8 mouse cellular contexts compared by ENCODE assay signal in genomic region chr6:108876052-108876451, GRCm38 (mm10). TPM values are rescaled to one million over a fixed set of nuclear protein-coding genes. Genes with fewer than 3 reads are reported as not detected.
DNase-seq lines count a peak whose midpoint lies in the region; ATAC-seq and TF ChIP-seq lines count a peak whose summit lies in the region.

No protein-coding gene starts in this region.

- no peaks in the 10 kb centered on the region for H3K27me3 ChIP-seq in intestine, embryonic 15.5 days (replicated peaks)
- H3K27me3 ChIP-seq in intestine, postnatal 0 days (replicated peaks; ENCODE audit: control insufficient read depth, insufficient read depth, low read length): no peaks in the 10 kb centered on the region
- no peaks in the 10 kb centered on the region for H3K27me3 ChIP-seq in liver, postnatal 0 days (ENCODE audit: insufficient read depth, low read length)
- H3K27me3 ChIP-seq in thymus, adult 2 months (ENCODE audit: control insufficient read depth, insufficient read depth, low read length): no peaks in the 10 kb centered on the region

- no peak overlapping the region for H3K27ac ChIP-seq in intestine, embryonic 15.5 days
- H3K27ac ChIP-seq in intestine, postnatal 0 days (ENCODE audit: low read depth, low read length): no peak overlapping the region
- no peak overlapping the region for H3K27ac ChIP-seq in liver, postnatal 0 days (ENCODE audit: low read depth)
- no peak overlapping the region for H3K27ac ChIP-seq in thymus, adult 2 months (ENCODE audit: control insufficient read depth, insufficient read depth, low read length)

- H3K4me2 ChIP-seq in intestine, embryonic 15.5 days (replicated peaks): 0 out of 2 replicates have a peak overlapping the region, but pooled peaks have one; percentile 3
- no peak overlapping the region for H3K4me2 ChIP-seq in intestine, postnatal 0 days (replicated peaks; ENCODE audit: low read depth)
- peak overlapping the region; percentile 47; the same call in 1 of the 2 replicates for H3K4me2 ChIP-seq in liver, postnatal 0 days (ENCODE audit: low read depth, low read length)

- H3K4me3 ChIP-seq in intestine, embryonic 15.5 days (replicated peaks): no peak overlapping the region
- H3K4me3 ChIP-seq in intestine, postnatal 0 days (ENCODE audit: low read depth, low read length): no peak overlapping the region
- H3K4me3 ChIP-seq in liver, postnatal 0 days (ENCODE audit: low read depth, low read length): no peak overlapping the region
- H3K4me3 ChIP-seq in thymus, adult 2 months (ENCODE audit: control insufficient read depth, insufficient read depth, low read length): no peak overlapping the region

- peak; percentile 46 for DNase-seq in ZHBTc4 (ENCODE audit: low read depth, low spot score)
- DNase-seq in heart, postnatal 25 days (ENCODE audit: low spot score): peak; percentile 23
- DNase-seq in liver, postnatal 0 days: no peak
- DNase-seq in thymus, adult 2 months: peak; percentile 48
- no peak for DNase-seq in cerebellum, postnatal 4 days (ENCODE audit: low spot score in 2 of 2)
- no peak for DNase-seq in layer of hippocampus, adult 11-12 months (ENCODE audit: low spot score)

- H3K9ac ChIP-seq in intestine, embryonic 15.5 days: no peak overlapping the region
- H3K9ac ChIP-seq in intestine, postnatal 0 days (ENCODE audit: low read depth, low read length): no peak overlapping the region
- no peak overlapping the region for H3K9ac ChIP-seq in liver, postnatal 0 days (replicated peaks)

- intact Hi-C loops in heart, postnatal 25 days (cut with DNase I): loop anchor here (5.0 kb wide), 1 partner anchor 276 kb away; no protein-coding TSS in a partner anchor

- H3K36me3 ChIP-seq in intestine, embryonic 15.5 days: no peaks in the 10 kb centered on the region
- no peaks in the 10 kb centered on the region for H3K36me3 ChIP-seq in intestine, postnatal 0 days (ENCODE audit: control insufficient read depth, insufficient read depth)
- H3K36me3 ChIP-seq in liver, postnatal 0 days (replicated peaks; ENCODE audit: insufficient read depth, low read length): no peaks in the 10 kb centered on the region
- H3K36me3 ChIP-seq in thymus, adult 2 months (ENCODE audit: control insufficient read depth, insufficient read depth, low read length): no peaks in the 10 kb centered on the region

- no peak for ATAC-seq in intestine, embryonic 15.5 days
- no peak for ATAC-seq in intestine, postnatal 0 days
- no peak for ATAC-seq in liver, postnatal 0 days

- no peak for TF ChIP-seq POLR2A in thymus, adult 2 months (IDR thresholded peaks at IDR 0.05; ENCODE audit: control insufficient read depth, extremely low read depth, insufficient read depth, low read length, poor library complexity)

- 57% methylated on average over 5 of the region's 5 CpGs for WGBS in intestine, embryonic 15.5 days
- WGBS in intestine, postnatal 0 days: 52% methylated on average over 5 of the region's 5 CpGs
- 24% methylated on average over 5 of the region's 5 CpGs for WGBS in liver, postnatal 0 days (ENCODE audit: insufficient replicate concordance)
- 3% methylated on average over 5 of the region's 5 CpGs for WGBS in thymus, adult 2 months

- H3K9me3 ChIP-seq in intestine, embryonic 15.5 days: no peaks in the 10 kb centered on the region
- no peaks in the 10 kb centered on the region for H3K9me3 ChIP-seq in intestine, postnatal 0 days (ENCODE audit: control insufficient read depth)
- 0 out of 2 replicates have a peak, but pooled peaks cover 3% of the 10 kb centered on the region for H3K9me3 ChIP-seq in liver, postnatal 0 days (ENCODE audit: low read length)

- no peak for TF ChIP-seq EP300 in liver, postnatal 0 days (IDR thresholded peaks at IDR 0.05; ENCODE audit: low read depth)

- TF ChIP-seq CTCF in intestine, postnatal 0 days (IDR thresholded peaks at IDR 0.05; ENCODE audit: low read depth): no peak
- no peak for TF ChIP-seq CTCF in liver, postnatal 0 days (IDR thresholded peaks at IDR 0.05; ENCODE audit: low read depth)
- no peak for TF ChIP-seq CTCF in thymus, adult 2 months (IDR thresholded peaks at IDR 0.05; ENCODE audit: borderline replicate concordance, control insufficient read depth, extremely low read depth, insufficient read depth, low read length, poor library complexity)

- no peaks in the 10 kb centered on the region for H3K4me1 ChIP-seq in intestine, embryonic 15.5 days (replicated peaks)
- H3K4me1 ChIP-seq in intestine, postnatal 0 days (replicated peaks; ENCODE audit: control insufficient read depth, insufficient read depth, low read length): no peaks in the 10 kb centered on the region
- H3K4me1 ChIP-seq in liver, postnatal 0 days (ENCODE audit: insufficient read depth): no peaks in the 10 kb centered on the region
- H3K4me1 ChIP-seq in thymus, adult 2 months (replicated peaks; ENCODE audit: control insufficient read depth, insufficient read depth, low read length): peaks cover 8% of the 10 kb centered on the region

RNA-seq across cellular contexts. Expression of gene Edem1, which starts 47.6 kb away (rescaled TPM):
- polyA plus RNA-seq in intestine, embryonic 15.5 days (2015; fragmentation: Nextera tagmentation; extraction: Ambion mirVana): 44.7 and 53.2 TPM in 2 replicates
- 40.4 and 41.3 TPM in 2 replicates for polyA plus RNA-seq in intestine, postnatal 0 days (2015; fragmentation: Nextera tagmentation; extraction: Ambion mirVana)
- total RNA-seq in heart, postnatal 25 days (2021): 10 to 100 TPM; 12.3 to 14.1 TPM
- polyA plus RNA-seq in liver, postnatal 0 days (2015; fragmentation: Nextera tagmentation; extraction: Ambion mirVana): 23.1 and 25.7 TPM in 2 replicates
- 241 and 286 TPM in 2 replicates for polyA plus RNA-seq in thymus, adult 2 months (2012; rRNA removed)

Comparison
In these comparisons a context has a peak if more than half of its experiments do, and no peak if none do; other contexts are left out.
1. DNase-seq: peak in ZHBTc4 (single experiment), heart, postnatal 25 days (single experiment) and thymus, adult 2 months (single experiment); none in liver, postnatal 0 days (single experiment), cerebellum, postnatal 4 days (0 of 2) and layer of hippocampus, adult 11-12 months (single experiment).